Mouse (Mus musculus) CH12.LX (cell line): ENCODE data around the gene C130032M10Rik. TPM values are rescaled to one million over a fixed set of nuclear protein-coding genes. Genes with fewer than 3 reads are reported as not detected.

Experiments
- DNase-seq: peaks from one replicate; pipeline ENCODE4 v3.0.0-alpha.2; 2013; ENCODE audit errors: extremely low read depth
- H3K27ac ChIP-seq: 2 replicates; pipeline ENCODE4 v1.5.1; 2012; ENCODE audit warnings: low read depth, mild to moderate bottlenecking, control low read depth, moderate library complexity; ENCODE audit not compliant: insufficient read depth
- H3K27me3 ChIP-seq: replicated peaks from 2 replicates; pipeline ENCODE3; 2012; ENCODE audit warnings: inconsistent platforms
- H3K36me3 ChIP-seq, 2 experiments: replicated peaks in 1 of 2; 2 replicates each; pipeline versions ENCODE3 to v1.6.1; 2012; ENCODE audit warnings: inconsistent platforms in 1 of 2, low read length in 1 of 2, mild to moderate bottlenecking in 1 of 2, mixed read lengths in 1 of 2, moderate library complexity in 1 of 2; ENCODE audit not compliant: control insufficient read depth in 1 of 2, insufficient read depth in 1 of 2
- H3K4me1 ChIP-seq, 2 experiments: 2 replicates each; pipeline ENCODE4 v1.6.1; 2012; ENCODE audit warnings: inconsistent platforms in 1 of 2, moderate library complexity in 1 of 2; ENCODE audit not compliant: insufficient read depth in 2 of 2, control insufficient read depth in 1 of 2
- H3K4me2 ChIP-seq: 2 replicates; pipeline ENCODE4 v1.6.1; 2012; ENCODE audit warnings: low read depth, mild to moderate bottlenecking, control low read depth; ENCODE audit not compliant: poor library complexity, insufficient read depth, severe bottlenecking
- H3K4me3 ChIP-seq, 3 experiments: fragments of 150-350 bp in 1 of 3; sonication (generic) in 1 of 3; replicated peaks in 1 of 3; 2 replicates each; pipeline versions ENCODE3 to v1.5.1; 2011 to 2012; ENCODE audit warnings: low read depth in 2 of 3, low read length in 2 of 3, mild to moderate bottlenecking in 2 of 3, moderate library complexity in 2 of 3, control low read depth in 1 of 3, improper control_type of control experiment in 1 of 3, inconsistent platforms in 1 of 3, mixed read lengths in 1 of 3; ENCODE audit not compliant: poor library complexity in 1 of 3
- H3K79me2 ChIP-seq: replicated peaks from 2 replicates; pipeline ENCODE4 v1.6.1; 2012; ENCODE audit warnings: mild to moderate bottlenecking, moderate library complexity; ENCODE audit not compliant: control insufficient read depth, poor library complexity, insufficient read depth, severe bottlenecking; ENCODE audit errors: extremely low read depth
- H3K9ac ChIP-seq: 2 replicates; pipeline ENCODE4 v1.6.1; 2012; ENCODE audit warnings: low read depth, mild to moderate bottlenecking, control low read depth, moderate library complexity; ENCODE audit not compliant: insufficient read depth
- H3K9me3 ChIP-seq: replicated peaks from 2 replicates; pipeline ENCODE3; 2012; ENCODE audit warnings: low read length, inconsistent platforms, mixed read lengths
- BHLHE40 ChIP-seq: IDR thresholded peaks from 2 replicates; pipeline ENCODE4 v1.6.1; 2011; ENCODE audit warnings: mild to moderate bottlenecking, low read depth, low read length, improper control_type of control experiment
- CHD1 ChIP-seq: IDR thresholded peaks from 2 replicates; pipeline ENCODE4 v1.6.1; 2012; ENCODE audit warnings: low read depth, low read length, improper control_type of control experiment, inconsistent platforms
- CTCF ChIP-seq, 2 experiments: IDR thresholded peaks in 1 of 2; conservative IDR thresholded peaks in 1 of 2; 2 replicates each; pipeline ENCODE4 v1.5.1; 2011 to 2012; ENCODE audit warnings: low read depth in 2 of 2, low read length in 2 of 2, improper control_type of control experiment in 1 of 2, inconsistent platforms in 1 of 2, mild to moderate bottlenecking in 1 of 2, moderate library complexity in 1 of 2
- EP300 ChIP-seq: IDR thresholded peaks from 2 replicates; pipeline ENCODE4 v1.6.1; 2011; ENCODE audit warnings: low read length, improper control_type of control experiment
- GABPA ChIP-seq: IDR thresholded peaks from 2 replicates; pipeline ENCODE4 v1.6.1; 2012; ENCODE audit warnings: low read depth, low read length, improper control_type of control experiment, inconsistent platforms; ENCODE audit not compliant: insufficient replicate concordance
- HCFC1 ChIP-seq: IDR thresholded peaks from 2 replicates; pipeline ENCODE4 v1.6.1; 2012; ENCODE audit warnings: low read depth, mild to moderate bottlenecking, inconsistent platforms, low read length, improper control_type of control experiment
- IRF4 ChIP-seq: IDR thresholded peaks from 2 replicates; pipeline ENCODE4 v1.6.1; 2014; ENCODE audit warnings: low read depth, mild to moderate bottlenecking, inconsistent platforms, low read length, improper control_type of control experiment
- JUND ChIP-seq: conservative IDR thresholded peaks from 2 replicates; pipeline ENCODE4 v1.6.1; 2011; ENCODE audit warnings: low read depth, low read length, improper control_type of control experiment
- KAT2A ChIP-seq: IDR thresholded peaks from 2 replicates; pipeline ENCODE4 v1.6.1; 2012; ENCODE audit warnings: low read length, improper control_type of control experiment, inconsistent platforms; ENCODE audit not compliant: insufficient replicate concordance
- MAFK ChIP-seq: IDR thresholded peaks from 2 replicates; pipeline ENCODE4 v1.6.1; 2011; ENCODE audit warnings: low read length, improper control_type of control experiment; ENCODE audit not compliant: insufficient replicate concordance
- MAX ChIP-seq: IDR thresholded peaks from 2 replicates; pipeline ENCODE4 v1.6.1; 2011; ENCODE audit warnings: low read length, improper control_type of control experiment
- MXI1 ChIP-seq: IDR thresholded peaks from 2 replicates; pipeline ENCODE4 v1.6.1; 2011; ENCODE audit warnings: mild to moderate bottlenecking, low read depth, low read length, improper control_type of control experiment
- NELFE ChIP-seq: IDR thresholded peaks from 2 replicates; pipeline ENCODE4 v1.6.1; 2011; ENCODE audit warnings: low read depth, low read length, improper control_type of control experiment
- PAX5 ChIP-seq: IDR thresholded peaks from 2 replicates; pipeline ENCODE4 v1.6.1; 2012; ENCODE audit warnings: low read length, inconsistent platforms, mixed read lengths
- POLR2AphosphoS2 ChIP-seq: IDR thresholded peaks from 2 replicates; pipeline ENCODE4 v1.6.1; 2011; ENCODE audit warnings: low read depth, low read length, improper control_type of control experiment
- RCOR1 ChIP-seq: conservative IDR thresholded peaks from 2 replicates; pipeline ENCODE4 v1.6.1; 2012; ENCODE audit warnings: low read depth, mild to moderate bottlenecking, inconsistent platforms, low read length, improper control_type of control experiment
- SIN3A ChIP-seq: IDR thresholded peaks from 2 replicates; pipeline ENCODE4 v1.6.1; 2012; ENCODE audit warnings: low read length, improper control_type of control experiment, inconsistent platforms
- TBP ChIP-seq: conservative IDR thresholded peaks from 2 replicates; pipeline ENCODE4 v1.6.1; 2011; ENCODE audit warnings: low read depth, low read length, improper control_type of control experiment
- TCF12 ChIP-seq: IDR thresholded peaks from 2 replicates; pipeline ENCODE4 v1.6.1; 2014; ENCODE audit warnings: low read depth, mild to moderate bottlenecking, inconsistent platforms, low read length, improper control_type of control experiment
- UBTF ChIP-seq: IDR thresholded peaks from 2 replicates; pipeline ENCODE4 v1.6.1; 2012; ENCODE audit warnings: low read depth, mild to moderate bottlenecking, inconsistent platforms, low read length, improper control_type of control experiment, moderate library complexity
- USF1 ChIP-seq: IDR thresholded peaks from 2 replicates; pipeline ENCODE4 v1.6.1; 2014; ENCODE audit warnings: low read depth, mild to moderate bottlenecking, inconsistent platforms, low read length, improper control_type of control experiment
- USF2 ChIP-seq: conservative IDR thresholded peaks from 2 replicates; pipeline ENCODE4 v1.6.1; 2011; ENCODE audit warnings: low read depth, low read length, improper control_type of control experiment
- ZKSCAN1 ChIP-seq: IDR thresholded peaks from 2 replicates; pipeline ENCODE4 v1.6.1; 2012; ENCODE audit warnings: low read depth, inconsistent platforms, low read length, improper control_type of control experiment, borderline replicate concordance
- ZMIZ1 ChIP-seq: IDR thresholded peaks from 2 replicates; pipeline ENCODE4 v1.6.1; 2012; ENCODE audit warnings: low read depth, mild to moderate bottlenecking, inconsistent platforms, low read length, improper control_type of control experiment
- dilution Hi-C: fragments of 300-500 bp; cut with MboI; formaldehyde crosslinking; loops from 2 replicates; pipeline ENCODE4 v1.14.3; 2020; ENCODE audit warnings: low sequenced_read_pairs; ENCODE audit not compliant: extremely low pct_unique_long_range_greater_than_20kb, extremely low pct_ligation_motif_present
- in situ Hi-C: fragments of 300-500 bp; cut with MboI; formaldehyde crosslinking; loops from 3 replicates; pipeline ENCODE4 v1.14.3; 2019; ENCODE audit warnings: low sequenced_read_pairs, low pct_ligation_motif_present, low pct_unique_long_range_greater_than_20kb, mixed read lengths
- polyA plus RNA-seq: library from polyadenylated mRNA; unstranded; fragments of >175 nt; gene quantifications from 2 replicates; pipeline ENCODE4 v1.2.1, GENCODE M21; 2012; ENCODE audit warnings: low read depth; ENCODE audit not compliant: insufficient read length
- total RNA-seq, 2 experiments: library from RNA; depleted of rRNA; stranded (reverse); fragments of 300-350 nt in 1 of 2; fragments of >200 nt in 1 of 2; gene quantifications; 2 replicates each; pipeline ENCODE4 v1.2.3; 2012 to 2014

Gene C130032M10Rik
- total and polyA plus RNA-seq, 3 experiments, result not detected

GRCm38 (mm10) chr9:114553828-114554227 lies 38.3 kb downstream of the C130032M10Rik start:
- Histone ChIP-seq H3K9ac (no peak overlapping the region), H3K4me1 (peaks cover 0 to 40% of the 10 kb centered on the region in 2 experiments; a peak in 2 of 4 replicates), H3K4me2 (no peak overlapping the region), H3K79me2 (no peaks in the 10 kb centered on the region), H3K4me3 (no peak overlapping the region), H3K27ac (no peak overlapping the region), H3K27me3 (no peaks in the 10 kb centered on the region), H3K36me3 (no peaks in the 10 kb centered on the region), H3K9me3 (no peaks in the 10 kb centered on the region)
- in situ Hi-C loops, result no loop called here
- dilution Hi-C loops, result no loop called here
- peak; percentile 17 for DNase-seq
- TF ChIP-seq TCF12 (no peak), MXI1 (no peak), KAT2A (no peak), JUND (no peak), ZMIZ1 (no peak), NELFE (no peak), USF1 (no peak), BHLHE40 (no peak), CTCF (conservative IDR thresholded peaks at IDR 0.05 in 1 of 2, IDR thresholded peaks at IDR 0.05 in 1 of 2; ENCODE audit: low read depth in 2 of 2, low read length in 2 of 2) (no peak), IRF4 (no peak), HCFC1 (no peak), EP300 (no peak), CHD1 (no peak)

- dilution Hi-C loops, result no loop called here
- Histone ChIP-seq H3K4me3 (no peak overlapping the region), H3K79me2 (no peaks in the 10 kb centered on the region), H3K9me3 (no peaks in the 10 kb centered on the region), H3K4me1 (peaks cover 0 to 35% of the 10 kb centered on the region in 2 experiments; a peak in 2 of 4 replicates), H3K27me3 (no peaks in the 10 kb centered on the region), H3K9ac (no peak overlapping the region), H3K27ac (no peak overlapping the region), H3K4me2 (no peak overlapping the region), H3K36me3 (no peaks in the 10 kb centered on the region)
- in situ Hi-C loops, result no loop called here
- TF ChIP-seq POLR2AphosphoS2 (no peak), UBTF (no peak), TBP (no peak), USF2 (no peak), SIN3A (no peak), RCOR1 (no peak), TCF12 (no peak), MXI1 (no peak), MAFK (no peak), CTCF (conservative IDR thresholded peaks at IDR 0.05 in 1 of 2, IDR thresholded peaks at IDR 0.05 in 1 of 2; ENCODE audit: low read depth in 2 of 2, low read length in 2 of 2) (no peak), EP300 (no peak), ZKSCAN1 (no peak), GABPA (no peak), MAX (no peak), ZMIZ1 (no peak), USF1 (no peak), PAX5 (no peak)
- DNase-seq, result no peak
Measured at GRCm38 (mm10) chr9:114554355-114554979, 39.0 kb downstream of the C130032M10Rik start.
